Mouse (Mus musculus): Measurements from ENCODE around the gene Tecta. TPM values are rescaled to one million over a fixed set of nuclear protein-coding genes. Genes with fewer than 3 reads are reported as not detected.

Gene Tecta
- total RNA-seq, 2 experiments from 2014 or later, result 0.19 to 0.23 TPM

- DNase-seq, result no peak
Observed at GRCm38 (mm10) chr9:42385656-42386055, 14.1 kb downstream of the Tecta start.

GRCm38 (mm10) chr9:42382628-42383347 lies 16.9 kb downstream of the Tecta start:
- no peak for DNase-seq

- DNase-seq, result no peak
Observed at GRCm38 (mm10) chr9:42382063-42382462, 17.7 kb downstream of the Tecta start.

- DNase-seq, result no peak
Observed at GRCm38 (mm10) chr9:42378071-42378470, 21.7 kb downstream of the Tecta start.

- no peak for DNase-seq
Observed at GRCm38 (mm10) chr9:42377656-42378055, 22.1 kb downstream of the Tecta start.

GRCm38 (mm10) chr9:42371670-42372368 lies 27.9 kb downstream of the Tecta start:
- DNase-seq, result no peak

GRCm38 (mm10) chr9:42357585-42357984 lies 42.1 kb downstream of the Tecta start:
- no peak for DNase-seq

- DNase-seq, result no peak
Observed at GRCm38 (mm10) chr9:42354871-42355270, 44.9 kb downstream of the Tecta start.

GRCm38 (mm10) chr9:42349791-42350190 lies 49.9 kb downstream of the Tecta start:
- no peak for DNase-seq

GRCm38 (mm10) chr9:42346297-42346696 lies 53.4 kb downstream of the Tecta start:
- DNase-seq, result no peak

- DNase-seq, result no peak
Observed at GRCm38 (mm10) chr9:42339151-42339550, 60.6 kb downstream of the Tecta start.

- DNase-seq, result no peak
Observed at GRCm38 (mm10) chr9:42337026-42337425, 62.7 kb downstream of the Tecta start.

- no peak for DNase-seq
Observed at GRCm38 (mm10) chr9:42336575-42336974, 63.2 kb downstream of the Tecta start.

GRCm38 (mm10) chr9:42334885-42335284 lies 64.8 kb downstream of the Tecta start:
- DNase-seq, result no peak

GRCm38 (mm10) chr9:42332692-42333091 lies 67.0 kb downstream of the Tecta start:
- no peak for DNase-seq

GRCm38 (mm10) chr9:42331341-42331740 lies 68.4 kb downstream of the Tecta start:
- DNase-seq, result no peak

- no peak for DNase-seq
Observed at GRCm38 (mm10) chr9:42329753-42330152, 70.0 kb downstream of the Tecta start.

GRCm38 (mm10) chr9:42326688-42327440 lies 72.9 kb downstream of the Tecta start:
- peak; percentile 17 for DNase-seq

- no peak for DNase-seq
Observed at GRCm38 (mm10) chr9:42324640-42325394, 74.9 kb downstream of the Tecta start.

GRCm38 (mm10) chr9:42323238-42323637 lies 76.5 kb downstream of the Tecta start:
- DNase-seq, result no peak

GRCm38 (mm10) chr9:42321442-42321841 lies 78.3 kb downstream of the Tecta start:
- no peak for DNase-seq

- no peak for DNase-seq
Observed at GRCm38 (mm10) chr9:42320616-42321015, 79.1 kb downstream of the Tecta start.

All from heart, postnatal 4 days (tissue).